Mouse (Mus musculus) heart, postnatal 4 days (tissue): Measurements from ENCODE around the gene Vps72. TPM values are rescaled to one million over a fixed set of nuclear protein-coding genes. Genes with fewer than 3 reads are reported as not detected.

Experiments used
- DNase-seq: peaks from one replicate; pipeline ENCODE4 v3.0.0; 2021
- microRNA-seq, 2 experiments: library from miRNA; unstranded; fragments of <30 nt; microRNA quantifications; one replicate each; pipeline ENCODE4 v1.2.0; 2021 to 2022
- total RNA-seq, 2 experiments: library from RNA; stranded (reverse); gene quantifications; 2 replicates each; pipeline ENCODE4 v1.2.3; 2021

The Vps72 gene
- total RNA-seq, 2 experiments from 2014 or later: 48.4 to 51.8 TPM

DNA sequence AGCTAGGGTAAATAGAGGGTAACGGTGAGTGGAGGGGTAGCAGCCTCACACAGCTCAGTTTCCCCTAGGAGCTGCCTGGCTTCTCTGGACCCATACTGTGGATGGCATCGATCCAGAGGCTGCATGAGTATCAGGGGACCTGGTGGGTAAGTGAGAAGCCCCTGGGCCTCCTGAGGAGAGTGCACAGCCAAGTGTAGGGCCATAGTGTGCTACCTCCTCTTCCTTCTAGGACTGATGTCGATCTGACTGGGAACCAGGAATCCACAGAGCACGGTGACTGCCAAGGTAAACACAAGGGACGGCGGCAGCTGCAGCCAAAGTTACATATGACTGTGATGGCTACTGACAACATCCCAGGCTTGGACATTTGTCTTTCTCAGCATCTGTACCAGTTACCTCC, 60.3 kb downstream of the Vps72 start:
- no peak for DNase-seq

Small RNA genes lying within 50 kb of the gene (microRNA-seq; reads per million reads assigned to microRNA genes)
- 0 reads per million in 2 experiments for gene Mir8099-1

Other genes with a start within 250 kb of the Vps72 start
- 100 to 1,000 TPM; 297 to 299 TPM for gene Psmb4, start 224.1 kb upstream of the Vps72 start, total RNA-seq
- 10 to 100 TPM; 47.4 to 48.9 TPM for gene Selenbp1, start 178.0 kb upstream of the Vps72 start, total RNA-seq
- gene Rfx5, start 156.9 kb upstream of the Vps72 start, total RNA-seq: 10 to 100 TPM in 1 of 2 experiments, 1 to 10 TPM in 1; 9.3 to 11.9 TPM
- 10 to 100 TPM; 33.4 to 36.5 TPM for gene Pi4kb, start 136.3 kb upstream of the Vps72 start, total RNA-seq
- gene Zfp687, start 95.6 kb upstream of the Vps72 start, total RNA-seq: 10 to 100 TPM; 30.7 to 33.4 TPM
- 100 to 1,000 TPM; 145 to 147 TPM for gene Psmd4, start 68.4 kb upstream of the Vps72 start, total RNA-seq
- gene Pip5k1a, start 4.1 kb upstream of the Vps72 start, total RNA-seq: 10 to 100 TPM; 30.9 to 33.7 TPM
- 1 to 10 TPM; 3.2 to 3.4 TPM for gene Tmod4, start 13.5 kb downstream of the Vps72 start, total RNA-seq
- gene Scnm1, start 23.0 kb downstream of the Vps72 start, total RNA-seq: 10 to 100 TPM; 33.9 to 34.2 TPM
- 1 to 10 TPM; 5.3 to 6.0 TPM for gene Lysmd1, start 23.1 kb downstream of the Vps72 start, total RNA-seq
- gene Tnfaip8l2, start 31.3 kb downstream of the Vps72 start, total RNA-seq: 1 to 10 TPM in 1 of 2 experiments, under 1 TPM in 1; 0.54 to 1.2 TPM
- gene Sema6c, start 49.4 kb downstream of the Vps72 start, total RNA-seq: 1 to 10 TPM; 7.5 to 8.1 TPM
- 10 to 100 TPM; 16.1 to 16.2 TPM for gene Gabpb2, start 106.9 kb downstream of the Vps72 start, total RNA-seq
- 10 to 100 TPM; 45.2 to 45.9 TPM for gene Cdc42se1, start 117.7 kb downstream of the Vps72 start, total RNA-seq
- 1 to 10 TPM; 7.4 to 8.1 TPM for gene Mllt11, start 121.1 kb downstream of the Vps72 start, total RNA-seq
- gene Gm128, start 130.6 kb downstream of the Vps72 start, total RNA-seq: under 1 TPM in 1 of 2 experiments, not detected in 1; 0.14 TPM
- gene Bnipl, start 140.2 kb downstream of the Vps72 start, total RNA-seq: not detected
- gene Mindy1, start 170.3 kb downstream of the Vps72 start, total RNA-seq: 10 to 100 TPM; 23.1 to 28.0 TPM
- gene Prune1, start 171.1 kb downstream of the Vps72 start, total RNA-seq: 10 to 100 TPM; 33.2 to 36.3 TPM
- under 1 TPM; 0.14 to 0.24 TPM for gene Anxa9, start 196.2 kb downstream of the Vps72 start, total RNA-seq
- 10 to 100 TPM; 67.2 to 69.6 TPM for gene Cers2, start 203.8 kb downstream of the Vps72 start, total RNA-seq
- gene Setdb1, start 246.2 kb downstream of the Vps72 start, total RNA-seq: 10 to 100 TPM; 18.3 to 19.2 TPM